Mouse (Mus musculus) liver, embryonic 16.5 days (tissue): ENCODE measurements around the gene Pald1. TPM values are rescaled to one million over a fixed set of nuclear protein-coding genes. Genes with fewer than 3 reads are reported as not detected.

Source experiments
- ATAC-seq: fragments of 200-750 bp; cut with Nextera tagmentation; 2 replicates; pipeline ENCODE4 v1.8.0; 2017; ENCODE audit warnings: low read depth, mild to moderate bottlenecking, moderate number of reproducible peaks, moderate library complexity
- H3K27ac ChIP-seq: fragments of 300-500 bp; sonication (generic); 2 replicates; pipeline ENCODE4 v1.5.1; 2014; ENCODE audit warnings: mild to moderate bottlenecking, low read length
- H3K27me3 ChIP-seq: fragments of 300-500 bp; sonication (generic); 2 replicates; pipeline ENCODE4 v1.6.1; 2014; ENCODE audit warnings: low read depth, low read length, mixed read lengths; ENCODE audit not compliant: control insufficient read depth, insufficient read depth
- H3K36me3 ChIP-seq: fragments of 300-500 bp; sonication (generic); 2 replicates; pipeline ENCODE4 v1.6.1; 2014; ENCODE audit warnings: mild to moderate bottlenecking; ENCODE audit not compliant: control insufficient read depth, insufficient read depth
- H3K4me1 ChIP-seq: fragments of 300-500 bp; sonication (generic); 2 replicates; pipeline ENCODE4 v1.6.1; 2014; ENCODE audit warnings: low read depth, low read length, mixed read lengths; ENCODE audit not compliant: control insufficient read depth
- H3K4me2 ChIP-seq: fragments of 300-500 bp; sonication (generic); 2 replicates; pipeline ENCODE4 v1.6.1; 2014; ENCODE audit warnings: low read depth, low read length, mixed read lengths
- H3K4me3 ChIP-seq: fragments of 300-500 bp; sonication (generic); 2 replicates; pipeline ENCODE4 v1.5.1; 2014; ENCODE audit warnings: low read depth, mild to moderate bottlenecking, low read length
- H3K9ac ChIP-seq: fragments of 300-500 bp; sonication (generic); 2 replicates; pipeline ENCODE4 v1.6.1; 2014; ENCODE audit warnings: low read depth, low read length
- H3K9me3 ChIP-seq: fragments of 300-500 bp; sonication (generic); replicated peaks from 2 replicates; pipeline ENCODE4 v1.6.1; 2016; ENCODE audit warnings: low read length; ENCODE audit not compliant: control insufficient read depth
- WGBS: fragments of 180-500 bp; shearing (Covaris S2); extraction: QIAGEN DNeasy Blood & Tissue Kit; methylation state at CpG from one replicate; pipeline ENCODE4 v1.1.7; 2014; ENCODE audit not compliant: insufficient replicate concordance; 5-methylcytosine and 5-hydroxymethylcytosine counted together
- polyA plus RNA-seq: library from polyadenylated mRNA; unstranded; fragments of >200 nt; fragmentation: Nextera tagmentation; extraction: Ambion mirVana; gene quantifications from 2 replicates; pipeline ENCODE4 v1.2.1, GENCODE M21; 2015

Pald1 gene
- polyA plus RNA-seq, 1 experiment from 2014 or later = 6.5 TPM

DNA sequence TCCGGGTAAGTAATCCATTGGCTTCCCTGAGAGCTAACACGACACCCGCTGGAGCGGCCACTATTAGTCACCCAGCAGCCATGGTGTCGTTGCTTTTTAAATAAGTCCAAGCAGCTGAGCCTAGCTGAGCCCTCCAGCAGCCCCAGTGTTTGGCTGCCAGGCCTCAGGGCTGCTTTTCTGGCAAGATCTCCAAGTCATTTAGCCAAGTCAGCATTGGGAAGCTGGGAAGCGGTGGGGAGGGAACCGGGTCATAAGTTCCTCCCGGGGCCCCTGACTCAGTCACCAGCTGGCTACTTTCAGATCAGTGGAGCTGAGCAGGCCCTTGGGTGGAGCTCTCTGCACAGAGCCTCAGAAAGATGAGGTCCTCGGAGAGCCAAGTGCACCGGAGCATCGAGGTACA, 98.1 kb downstream of the Pald1 start:
- H3K4me2 ChIP-seq = no peak overlapping the region
- H3K27ac ChIP-seq = no peak overlapping the region
- no peaks in the 10 kb centered on the region for H3K36me3 ChIP-seq
- H3K4me3 ChIP-seq = no peak overlapping the region
- no peaks in the 10 kb centered on the region for H3K27me3 ChIP-seq
- 0 out of 2 replicates have a peak, but pooled peaks have one; percentile 24 for ATAC-seq
- H3K4me1 ChIP-seq = no peaks in the 10 kb centered on the region
- 69% methylated on average over 11 of the region's 11 CpGs for WGBS
- no peak overlapping the region for H3K9ac ChIP-seq
- H3K9me3 ChIP-seq = no peaks in the 10 kb centered on the region

DNA sequence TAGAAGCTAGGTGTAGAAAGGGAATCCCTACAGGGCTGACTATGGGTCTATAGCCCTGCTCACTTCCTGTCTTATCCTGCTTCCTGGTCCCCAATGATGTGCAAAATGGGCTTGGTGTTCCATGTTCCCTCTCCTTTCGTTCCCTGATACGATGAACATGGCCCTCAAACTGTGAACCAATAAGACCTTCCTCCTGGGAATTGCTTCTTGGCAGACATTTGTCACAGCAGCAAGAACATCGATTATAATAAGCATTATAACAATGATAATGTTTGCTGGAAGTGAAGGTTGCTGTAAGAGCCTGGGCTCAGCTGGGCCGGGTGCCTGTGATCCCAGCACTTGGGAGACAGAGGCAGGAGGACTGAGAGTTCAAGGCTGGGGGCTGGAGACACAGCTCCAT, 99.0 kb downstream of the Pald1 start:
- no peaks in the 10 kb centered on the region for H3K4me1 ChIP-seq
- no peaks in the 10 kb centered on the region for H3K36me3 ChIP-seq
- no peak overlapping the region for H3K4me2 ChIP-seq
- H3K27ac ChIP-seq = no peak overlapping the region
- WGBS = 62% methylated on average over 4 of the region's 4 CpGs
- H3K4me3 ChIP-seq = no peak overlapping the region
- no peaks in the 10 kb centered on the region for H3K9me3 ChIP-seq
- H3K27me3 ChIP-seq = no peaks in the 10 kb centered on the region
- no peak overlapping the region for H3K9ac ChIP-seq
- ATAC-seq = no peak

DNA sequence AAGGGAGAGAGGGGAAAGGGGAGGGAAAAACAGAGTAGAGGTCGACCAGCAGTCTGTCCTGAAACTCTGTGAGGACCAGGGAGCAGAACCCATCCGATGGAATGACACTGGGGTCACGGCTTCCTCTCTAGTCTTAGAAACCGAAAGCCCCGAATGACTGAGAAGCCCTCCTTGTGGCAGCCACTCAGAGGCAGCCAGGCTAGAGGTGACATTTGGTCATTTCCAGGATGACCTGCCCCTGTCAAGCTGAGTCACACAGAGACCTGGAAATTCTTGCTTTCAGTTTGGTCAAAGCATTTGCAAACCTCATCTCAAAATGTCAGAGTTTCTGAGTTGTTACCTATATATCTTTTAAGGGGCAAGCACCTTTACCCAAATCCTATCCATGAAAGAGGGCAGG, 102.2 kb downstream of the Pald1 start:
- H3K27me3 ChIP-seq = no peaks in the 10 kb centered on the region
- H3K27ac ChIP-seq = no peak overlapping the region
- no peak overlapping the region for H3K4me2 ChIP-seq
- no peak overlapping the region for H3K9ac ChIP-seq
- no peaks in the 10 kb centered on the region for H3K9me3 ChIP-seq
- no peak for ATAC-seq
- H3K36me3 ChIP-seq = no peaks in the 10 kb centered on the region
- H3K4me1 ChIP-seq = no peaks in the 10 kb centered on the region; the same call in 1 of the 2 replicates
- 63% methylated on average over 5 of the region's 5 CpGs for WGBS
- no peak overlapping the region for H3K4me3 ChIP-seq

DNA sequence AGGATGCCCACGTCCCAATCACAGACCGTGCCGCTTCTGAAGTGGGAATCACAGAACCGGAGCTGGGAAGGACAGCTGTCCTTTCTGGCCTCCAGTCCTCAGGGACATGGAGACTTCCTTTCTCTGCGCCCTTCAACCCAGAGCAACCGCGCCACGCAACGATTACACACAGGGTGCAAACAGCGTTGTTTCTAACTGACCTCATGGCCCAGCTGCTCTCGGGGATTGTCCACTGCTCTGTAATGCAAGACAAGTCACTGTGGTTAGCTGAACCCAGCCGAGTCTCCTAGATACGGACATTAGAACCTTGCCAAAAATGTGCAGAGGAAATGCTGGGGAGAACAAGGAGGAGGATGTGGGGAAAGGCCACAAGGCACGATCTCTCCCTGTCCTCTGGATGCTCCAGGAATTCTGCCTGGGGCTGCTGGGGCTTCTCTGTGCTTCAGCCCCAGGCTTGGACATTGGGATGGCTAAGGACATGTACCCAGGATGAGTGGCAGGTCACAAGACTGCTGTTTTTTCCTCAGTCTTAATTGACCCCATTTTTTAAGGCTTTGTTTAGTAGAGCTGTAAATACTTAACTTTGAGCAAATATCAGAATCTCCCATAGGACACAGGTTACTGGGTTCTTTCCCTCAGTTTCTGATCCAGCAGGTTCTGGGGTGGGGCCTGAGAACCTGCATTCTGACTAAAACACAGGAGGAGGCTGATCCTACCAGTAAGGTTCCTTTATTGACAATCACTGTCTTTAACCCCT, 105.2 kb downstream of the Pald1 start:
- ATAC-seq = peak; percentile 58
- Histone ChIP-seq H3K4me3 (no peak overlapping the region), H3K9ac (no peak overlapping the region), H3K4me2 (no peak overlapping the region), H3K27ac (no peak overlapping the region), H3K9me3 (no peaks in the 10 kb centered on the region), H3K27me3 (peaks cover 15% of the 10 kb centered on the region), H3K36me3 (no peaks in the 10 kb centered on the region), H3K4me1 (no peaks in the 10 kb centered on the region; the same call in 1 of the 2 replicates)
- 34% methylated on average over 14 of the region's 14 CpGs for WGBS

DNA sequence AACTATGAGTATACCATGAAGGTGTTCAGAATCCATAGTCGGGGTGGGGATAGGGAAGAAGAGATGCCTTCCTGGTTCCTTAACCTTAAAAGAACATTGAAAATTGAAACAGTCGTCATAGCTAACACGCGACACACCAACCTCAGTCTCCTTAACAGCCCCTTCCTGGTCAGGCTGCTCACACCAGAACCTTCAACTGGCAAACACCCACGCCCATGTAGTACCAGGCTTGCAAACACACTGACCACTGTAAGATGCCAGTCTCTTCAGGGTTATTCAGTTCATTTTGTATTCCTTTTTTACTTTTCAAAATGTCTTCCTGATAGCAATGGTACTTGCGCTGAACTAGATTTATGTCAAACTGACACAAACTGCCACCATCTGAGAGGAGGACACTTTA, 106.3 kb downstream of the Pald1 start:
- H3K4me2 ChIP-seq = no peak overlapping the region
- H3K36me3 ChIP-seq = no peaks in the 10 kb centered on the region
- no peaks in the 10 kb centered on the region for H3K9me3 ChIP-seq
- peaks cover 25% of the 10 kb centered on the region for H3K27me3 ChIP-seq
- no peak for ATAC-seq
- WGBS = 64% methylated on average over 6 of the region's 6 CpGs
- no peaks in the 10 kb centered on the region; the same call in 1 of the 2 replicates for H3K4me1 ChIP-seq
- H3K27ac ChIP-seq = no peak overlapping the region
- H3K4me3 ChIP-seq = no peak overlapping the region
- no peak overlapping the region for H3K9ac ChIP-seq

DNA sequence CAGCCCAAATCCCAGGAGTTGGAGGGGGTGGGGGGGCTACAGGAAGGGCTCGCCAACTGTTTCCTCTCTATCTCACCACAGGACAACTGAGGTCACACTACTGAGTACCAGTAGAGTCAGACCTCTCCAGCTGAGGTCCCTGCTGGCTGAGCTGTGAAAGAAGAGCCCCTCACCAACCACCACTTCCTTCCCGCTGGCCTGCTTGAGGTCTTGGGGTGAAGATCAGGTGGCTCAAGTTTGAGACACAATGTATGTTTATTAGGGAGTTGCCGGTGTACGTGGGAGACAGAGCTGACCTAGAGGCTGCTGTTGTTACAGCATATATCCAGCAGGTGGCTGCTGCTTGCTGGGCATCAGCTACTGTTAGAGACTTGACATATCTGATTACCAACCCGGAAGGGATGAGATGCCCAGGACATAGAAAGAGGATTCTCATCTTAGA, 107.6 kb downstream of the Pald1 start:
- Histone ChIP-seq H3K9ac (no peak overlapping the region), H3K27ac (no peak overlapping the region), H3K4me1 (no peaks in the 10 kb centered on the region; the same call in 1 of the 2 replicates), H3K4me3 (no peak overlapping the region), H3K27me3 (peaks cover 29% of the 10 kb centered on the region), H3K9me3 (no peaks in the 10 kb centered on the region), H3K36me3 (no peaks in the 10 kb centered on the region), H3K4me2 (no peak overlapping the region)
- 3% methylated on average over 5 of the region's 5 CpGs for WGBS
- ATAC-seq = no peak

DNA sequence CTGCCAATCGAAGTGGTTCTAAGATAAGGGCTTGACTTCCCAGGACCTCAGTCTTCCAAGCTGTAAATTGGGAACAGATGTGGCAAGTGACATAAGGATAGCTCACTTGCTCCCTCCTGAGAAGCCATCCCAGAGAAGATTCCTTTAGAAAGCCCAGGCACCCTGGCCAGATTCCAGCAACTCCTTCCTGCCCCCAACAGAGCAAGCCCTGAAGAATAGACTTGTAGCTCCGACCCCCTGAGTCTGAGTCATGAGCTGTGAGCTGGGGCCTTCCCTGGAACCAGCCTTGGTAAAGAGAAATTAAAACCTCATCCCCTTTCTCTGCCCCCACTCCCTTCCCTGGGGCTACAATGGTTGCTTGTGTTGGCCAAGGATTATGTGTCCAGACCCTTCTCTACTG, 108.8 kb downstream of the Pald1 start:
- H3K4me3 ChIP-seq = no peak overlapping the region
- H3K27me3 ChIP-seq = peaks cover 29% of the 10 kb centered on the region
- no peak overlapping the region for H3K9ac ChIP-seq
- H3K4me2 ChIP-seq = no peak overlapping the region
- WGBS = 42% methylated on average over 2 of the region's 2 CpGs
- H3K4me1 ChIP-seq = no peaks in the 10 kb centered on the region; the same call in 1 of the 2 replicates
- ATAC-seq = no peak
- H3K36me3 ChIP-seq = no peaks in the 10 kb centered on the region
- no peaks in the 10 kb centered on the region for H3K9me3 ChIP-seq
- H3K27ac ChIP-seq = no peak overlapping the region

DNA sequence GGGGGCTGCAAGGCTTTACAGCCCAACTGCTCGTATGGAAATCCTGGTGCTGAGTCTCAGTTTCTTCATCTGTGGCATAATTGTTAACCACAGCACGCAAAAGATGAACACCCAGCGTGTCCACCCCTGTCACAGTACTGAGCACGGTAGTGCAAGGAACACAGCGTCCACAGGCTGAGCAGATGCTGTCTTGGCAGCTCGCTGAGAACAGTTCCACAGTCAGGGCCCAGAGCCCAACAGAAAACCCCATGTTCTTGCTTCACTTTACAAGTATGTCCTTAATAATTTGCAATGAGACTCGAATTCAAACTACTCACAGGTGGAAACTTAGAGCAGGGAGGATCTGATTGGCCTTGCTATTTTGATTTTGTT, 109.5 kb downstream of the Pald1 start:
- H3K4me3 ChIP-seq = no peak overlapping the region
- H3K9me3 ChIP-seq = no peaks in the 10 kb centered on the region
- H3K4me1 ChIP-seq = no peaks in the 10 kb centered on the region; the same call in 1 of the 2 replicates
- ATAC-seq = no peak
- H3K4me2 ChIP-seq = 0 out of 2 replicates have a peak overlapping the region, but pooled peaks have one; percentile 69
- H3K36me3 ChIP-seq = no peaks in the 10 kb centered on the region
- H3K27ac ChIP-seq = no peak overlapping the region
- peaks cover 29% of the 10 kb centered on the region for H3K27me3 ChIP-seq
- no peak overlapping the region for H3K9ac ChIP-seq
- 37% methylated on average over 7 of the region's 7 CpGs for WGBS

DNA sequence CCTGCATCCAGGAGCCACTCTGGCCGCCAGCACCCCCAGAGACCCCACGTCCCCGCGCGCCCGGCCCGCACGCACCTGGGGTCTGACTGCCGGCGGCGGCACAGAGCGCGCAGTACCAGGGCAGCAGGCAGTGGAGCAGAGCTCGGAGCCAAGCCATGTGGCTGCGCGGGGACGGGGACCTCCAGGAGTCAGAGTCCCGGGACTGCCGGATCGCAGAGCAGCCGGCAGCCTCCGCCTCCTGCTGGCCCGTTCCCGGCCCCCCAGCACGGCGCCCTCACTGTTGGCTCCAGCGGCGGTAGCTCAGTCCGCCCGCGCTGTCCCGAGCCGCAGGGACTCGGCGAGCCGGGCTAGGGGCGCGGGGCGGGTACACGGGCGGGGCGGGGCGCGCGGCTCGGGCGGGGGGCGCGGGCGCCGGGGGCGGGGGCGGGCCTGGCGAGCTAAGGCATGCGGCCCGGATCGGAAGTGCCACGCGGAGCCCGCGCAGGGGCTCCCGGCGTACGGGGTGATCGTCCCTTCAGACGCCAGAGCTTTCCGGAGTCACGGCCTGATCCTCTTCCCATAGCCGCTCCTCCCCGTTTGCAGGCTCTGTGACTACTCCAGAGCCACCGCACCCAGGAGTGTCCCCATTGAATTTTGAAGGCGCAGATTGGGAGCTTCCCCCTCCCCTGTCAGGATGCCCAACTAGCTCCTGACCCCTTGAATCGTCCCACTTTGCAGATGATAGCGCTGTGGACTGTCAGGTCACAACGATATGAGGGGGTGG, 110.1 kb downstream of the Pald1 start, which contains the start of gene Adamts14:
Gene Adamts14 (minus strand): TSS at position 358 of the 763 bp plus-strand sequence.
- Histone ChIP-seq H3K27me3 (peaks cover 29% of the 10 kb centered on the region), H3K27ac (no peak within 1 kb of the TSS), H3K36me3 (no peaks in the 10 kb centered on the region), H3K4me1 (no peaks in the 10 kb centered on the region; the same call in 1 of the 2 replicates), H3K9me3 (no peaks in the 10 kb centered on the region), H3K4me2 (peak within 1 kb of the TSS; percentile 69), H3K9ac (peak within 1 kb of the TSS; percentile 43; the same call in 1 of the 2 replicates), H3K4me3 (peak within 1 kb of the TSS; percentile 50)
- under 1% methylated on average over 65 of the region's 75 CpGs for whole genome bisulfite sequencing
- peak; percentile 37; the same call in 1 of the 2 replicates for ATAC-seq
